Mouse (Mus musculus) liver, postnatal 0 days (tissue): Measurements from ENCODE around the gene Hoxa6.

Source experiments
- CTCF ChIP-seq: sonication (generic); IDR thresholded peaks from 2 replicates; pipeline ENCODE4 v1.5.1; 2016; ENCODE audit warnings: antibody characterized with exemption, low read depth
- EP300 ChIP-seq: IDR thresholded peaks from 2 replicates; pipeline ENCODE4 v1.6.1; 2016; ENCODE audit warnings: antibody characterized with exemption, low read depth, mild to moderate bottlenecking

DNA sequence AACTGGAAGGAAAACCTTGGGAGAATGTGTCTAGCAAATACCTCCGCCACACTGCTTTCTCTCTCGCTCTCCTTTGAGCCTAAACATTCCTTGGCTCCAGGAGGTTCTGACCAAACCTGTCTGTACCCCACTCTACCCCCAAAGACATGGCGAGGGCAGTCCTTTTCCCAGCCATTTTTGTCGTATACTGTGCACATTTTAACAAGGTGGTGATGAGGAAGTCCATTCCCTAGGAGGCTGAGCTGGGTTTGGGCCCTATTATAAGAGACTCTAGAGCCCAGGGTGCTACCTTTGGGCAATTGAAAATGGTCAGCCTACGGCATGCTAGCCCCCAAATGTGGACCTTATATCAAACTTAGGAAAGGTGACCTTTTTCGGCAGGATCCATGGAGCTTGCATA, 27.3 kb upstream of the Hoxa6 start:
- no peak for TF ChIP-seq CTCF
- TF ChIP-seq EP300: no peak
